Mouse (Mus musculus) lung, adult 18-20 months (tissue): ENCODE data around the gene Fcho2.

Experiments used
- DNase-seq, 2 experiments: peaks; one replicate each; pipeline ENCODE4 v3.0.0; 2022; ENCODE audit warnings: mixed read lengths in 2 of 2

Gene Fcho2

DNA sequence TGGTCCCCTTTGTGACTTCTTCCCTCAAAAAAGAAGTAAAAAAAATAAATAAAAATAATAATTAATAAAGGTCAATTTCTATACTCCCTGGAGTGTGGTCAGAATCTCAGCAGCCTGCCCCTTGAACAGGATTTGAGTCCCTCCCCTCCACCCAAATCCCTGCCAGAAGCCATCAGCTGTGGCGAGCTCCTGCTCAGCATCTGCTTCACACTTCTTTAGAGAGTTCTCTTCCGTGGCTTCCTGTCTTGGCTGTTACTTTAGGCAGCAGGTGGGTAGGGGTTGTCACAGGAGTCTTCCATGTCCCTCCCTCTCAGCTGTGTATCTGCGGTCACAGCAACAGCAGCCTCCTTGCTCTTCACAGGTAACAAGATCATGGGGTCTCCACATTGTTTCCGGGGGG, 109.7 kb downstream of the Fcho2 start:
- DNase-seq = no peak

GRCm38 (mm10) chr13:98703786-98704185, 111.5 kb downstream of the Fcho2 start:
- DNase-seq = no peak

DNA sequence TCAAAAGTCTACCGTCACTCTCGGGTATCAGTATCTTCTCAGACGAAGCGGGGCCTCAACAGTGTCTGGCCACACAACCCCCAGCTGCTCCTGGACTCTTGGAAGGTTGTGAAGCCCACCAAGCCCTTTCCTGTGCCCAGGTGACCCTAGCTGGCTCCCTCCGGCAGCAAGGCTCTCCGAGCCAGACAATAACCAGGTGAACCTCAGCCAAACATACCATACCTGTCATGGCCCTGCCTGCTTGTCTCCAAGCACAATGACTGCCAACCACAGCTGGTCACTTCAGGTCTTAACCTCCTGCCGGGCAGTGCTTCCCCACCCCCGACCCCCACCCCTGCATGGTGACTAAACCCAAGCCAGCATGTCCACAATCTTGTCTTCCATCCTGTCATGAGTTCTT, 112.9 kb downstream of the Fcho2 start:
- no peak for DNase-seq

- DNase-seq = no peak
These were observed 114.0 kb downstream of the Fcho2 start for GRCm38 (mm10) chr13:98701309-98701675.

DNA sequence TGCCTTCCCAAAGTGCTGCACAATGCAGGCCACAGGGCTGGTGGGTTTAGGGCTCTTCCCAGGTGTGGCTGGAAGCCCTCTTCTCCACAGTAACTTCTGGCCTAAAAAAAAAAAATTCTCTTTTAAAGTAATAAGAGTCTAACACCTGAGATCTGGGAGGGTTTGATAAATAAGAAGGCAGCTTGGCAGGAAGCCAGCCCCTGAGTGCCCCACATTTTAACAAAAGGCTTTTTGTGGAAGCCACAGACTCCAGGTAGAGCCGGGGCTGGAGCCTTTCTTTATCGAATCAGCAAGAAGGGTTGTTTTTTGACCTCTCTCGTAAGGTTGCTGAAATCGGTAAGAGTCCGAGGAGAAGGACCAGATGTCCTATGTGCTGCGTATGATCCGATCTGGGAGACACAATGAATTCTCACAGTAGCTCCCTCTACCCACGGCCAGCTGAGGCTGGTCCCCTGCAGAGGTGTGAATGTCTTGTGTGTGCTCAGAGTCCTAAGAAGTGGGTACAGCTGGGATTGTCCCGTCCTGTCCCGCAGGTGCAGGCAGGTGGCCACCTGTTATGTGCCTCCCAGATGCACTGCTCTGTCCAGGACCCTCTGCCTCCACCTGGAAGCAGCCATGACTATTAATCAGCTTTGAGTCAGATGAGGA, 114.5 kb downstream of the Fcho2 start:
- peak in 1 of 2 experiments; percentile 25 for DNase-seq

GRCm38 (mm10) chr13:98699982-98700540, 115.2 kb downstream of the Fcho2 start:
- DNase-seq = peak in 1 of 2 experiments; percentile 3

- peak; percentile 37 to 56 for DNase-seq
These were observed 116.1 kb downstream of the Fcho2 start for GRCm38 (mm10) chr13:98699051-98699744.

DNA sequence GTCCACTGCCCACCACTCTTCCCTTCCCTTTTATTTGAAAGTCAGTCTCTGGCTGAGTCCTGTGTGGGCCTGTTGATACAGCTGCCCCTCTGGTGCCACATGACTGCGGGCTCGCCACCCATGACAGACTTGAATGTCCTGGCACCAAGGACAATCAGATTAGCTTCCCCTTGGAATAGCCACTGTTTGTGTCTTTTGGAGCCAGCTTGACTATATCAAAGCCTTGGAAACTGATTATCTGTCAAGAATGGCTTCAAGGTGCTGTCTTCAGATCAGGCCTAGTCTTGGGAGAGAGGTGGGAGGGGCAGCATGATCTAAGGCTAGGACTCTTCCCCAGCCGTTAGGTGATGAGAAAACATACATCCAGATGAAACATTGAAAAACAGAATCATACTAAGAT, 118.5 kb downstream of the Fcho2 start:
- DNase-seq = no peak

GRCm38 (mm10) chr13:98695546-98695945, 119.7 kb downstream of the Fcho2 start:
- DNase-seq = peak; percentile 76 to 83

GRCm38 (mm10) chr13:98694773-98695314, 120.4 kb downstream of the Fcho2 start, which contains the start of gene Tmem171:
TSS of gene Tmem171 (minus strand) at chr13:98694834.
- peak; percentile 47 to 61 for DNase-seq

DNA sequence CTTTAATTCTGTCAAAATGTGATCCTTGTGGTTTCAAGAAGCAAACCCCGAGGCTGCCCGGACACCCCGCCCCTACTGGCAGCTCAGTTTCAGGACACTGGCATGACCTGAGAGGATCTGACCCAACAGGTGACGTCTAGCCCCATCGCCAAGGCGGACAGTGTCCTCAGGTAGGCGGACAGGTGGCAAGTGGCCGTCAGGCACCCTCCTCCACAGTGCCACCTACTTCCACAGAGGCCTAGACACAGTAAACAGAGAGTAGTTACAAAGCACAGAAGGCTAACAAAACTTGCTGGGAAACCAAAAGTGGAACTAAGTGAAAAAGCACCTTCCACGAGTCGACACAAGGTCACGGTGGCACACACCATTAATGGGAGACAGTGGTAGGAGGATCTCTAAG, 121.9 kb downstream of the Fcho2 start:
- DNase-seq = peak; percentile 19 to 39

- no peak for DNase-seq
These were observed 123.2 kb downstream of the Fcho2 start for GRCm38 (mm10) chr13:98691956-98692515.

- no peak for DNase-seq
These were observed 124.4 kb downstream of the Fcho2 start for GRCm38 (mm10) chr13:98690886-98691285.

DNA sequence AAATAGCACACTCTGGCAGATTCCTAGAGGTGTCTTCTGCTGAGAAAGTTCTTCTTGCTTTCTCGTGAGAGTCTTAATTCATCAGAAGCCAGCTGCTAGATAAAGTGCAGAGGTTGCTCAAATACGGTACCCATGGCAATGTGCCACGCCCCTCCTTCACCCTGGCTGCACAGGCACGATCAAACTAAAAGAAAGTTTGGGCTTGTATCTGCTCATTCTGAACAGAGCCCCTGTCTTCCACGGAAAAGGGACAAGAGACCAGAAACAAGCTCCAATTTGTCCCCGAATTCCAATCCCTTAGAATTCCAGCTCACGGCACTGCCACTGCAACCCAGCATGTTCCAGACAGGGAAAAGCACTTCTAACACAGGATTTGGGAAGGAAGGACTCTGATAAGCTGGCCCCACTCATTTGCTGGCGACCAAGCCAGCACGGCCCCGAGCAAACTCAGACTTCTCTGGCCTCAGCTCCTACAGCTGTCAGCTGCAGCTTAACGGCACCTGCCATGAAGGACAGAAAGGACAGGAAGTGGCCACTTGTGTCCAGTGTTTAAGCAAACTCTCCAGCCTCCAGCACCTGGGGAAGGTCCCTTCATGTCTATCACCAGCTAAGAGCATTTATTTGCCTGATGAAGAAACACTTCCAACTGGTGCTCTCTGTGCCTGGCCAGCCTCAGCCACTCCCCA, 125.5 kb downstream of the Fcho2 start:
- DNase-seq = peak; percentile 28 to 43

DNA sequence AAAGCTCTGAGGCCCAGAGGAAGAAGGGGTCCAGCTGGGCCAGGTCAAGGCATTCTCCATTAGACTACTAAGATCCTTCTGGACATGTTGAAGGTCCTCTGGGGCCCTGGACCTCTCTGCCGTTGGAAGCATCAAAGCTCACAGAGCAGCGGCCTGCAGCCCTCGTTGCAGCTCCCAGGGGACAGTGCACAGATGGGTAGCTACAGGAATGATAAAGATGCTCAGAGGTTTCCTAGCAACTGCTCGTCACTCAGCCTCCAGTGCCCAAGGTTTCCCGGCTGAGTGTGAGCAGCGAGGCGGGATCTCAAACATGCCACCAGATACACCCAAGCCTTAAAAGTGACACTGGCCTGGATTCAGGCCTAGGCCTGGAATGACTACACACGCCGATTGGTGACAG, 127.3 kb downstream of the Fcho2 start:
- DNase-seq = no peak

GRCm38 (mm10) chr13:98684144-98684900, 130.9 kb downstream of the Fcho2 start:
- no peak for DNase-seq

DNA sequence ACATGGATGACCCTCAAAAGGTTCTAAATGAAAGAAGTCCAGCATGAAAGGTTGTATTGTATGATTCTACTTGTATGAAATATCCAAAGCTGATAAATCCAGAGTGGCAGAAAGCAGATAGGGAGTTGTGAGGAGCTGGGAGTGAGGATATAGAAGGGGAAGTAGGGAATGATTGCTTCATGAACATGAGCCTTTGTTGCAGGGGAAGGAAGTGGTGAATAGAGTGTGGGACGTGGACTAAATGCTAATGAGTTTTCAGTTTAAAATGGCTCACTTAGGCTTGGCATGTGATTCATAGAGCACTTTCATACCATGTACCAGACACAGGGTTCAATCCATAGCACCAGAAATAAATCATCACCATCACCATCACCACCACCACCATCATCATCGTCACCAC, 131.8 kb downstream of the Fcho2 start:
- no peak for DNase-seq

- DNase-seq = no peak
These were observed 134.7 kb downstream of the Fcho2 start for GRCm38 (mm10) chr13:98680470-98681060.

DNA sequence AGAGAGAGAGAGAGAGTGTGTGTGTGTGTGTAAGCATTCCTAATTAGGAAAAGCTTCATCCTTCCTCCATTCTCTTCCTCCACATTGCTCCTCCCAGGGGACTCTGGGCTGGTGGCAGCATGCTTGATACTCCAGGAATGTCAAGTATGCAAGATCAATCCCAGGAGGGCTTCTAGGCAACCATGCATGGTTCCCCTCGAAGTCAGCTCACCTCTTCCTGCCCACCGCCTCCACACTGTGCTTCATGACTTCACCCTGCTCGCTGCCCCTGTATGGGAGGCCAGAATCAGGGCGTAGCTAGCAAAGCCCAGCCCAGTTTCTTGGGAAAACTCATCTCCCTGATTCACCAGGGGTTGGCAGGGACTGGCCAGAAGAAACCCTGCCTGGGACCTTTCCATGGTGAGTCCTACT, 135.6 kb downstream of the Fcho2 start:
- DNase-seq = no peak

- DNase-seq = no peak
These were observed 136.0 kb downstream of the Fcho2 start for GRCm38 (mm10) chr13:98679230-98679629.

DNA sequence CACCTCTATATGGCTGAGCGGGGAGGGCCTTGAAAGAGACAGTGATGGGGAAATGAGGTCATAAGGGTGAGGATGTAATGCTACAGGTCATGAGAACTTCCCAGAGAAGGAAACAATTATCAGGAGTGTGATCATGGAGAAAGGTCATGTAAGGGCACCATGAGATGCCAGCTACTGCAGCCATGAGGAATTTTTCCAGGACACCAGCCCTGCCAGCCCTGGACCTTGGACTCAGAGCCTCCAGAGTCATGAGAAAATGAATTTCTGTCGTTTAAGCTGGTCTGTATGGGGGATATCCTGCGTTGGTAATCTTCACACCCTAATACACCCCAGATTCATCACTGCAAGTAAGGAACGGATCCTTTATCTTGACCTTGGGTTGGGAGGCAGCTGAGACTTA, 141.3 kb downstream of the Fcho2 start:
- no peak for DNase-seq
